Mouse (Mus musculus) kidney, postnatal 25 days (tissue): ENCODE measurements around the gene Cbx8.

ENCODE experiments used
- DNase-seq, 2 experiments: peaks; one replicate each; pipeline ENCODE4 v3.0.0; 2021; ENCODE audit warnings: mixed read lengths in 2 of 2

Gene Cbx8

DNA sequence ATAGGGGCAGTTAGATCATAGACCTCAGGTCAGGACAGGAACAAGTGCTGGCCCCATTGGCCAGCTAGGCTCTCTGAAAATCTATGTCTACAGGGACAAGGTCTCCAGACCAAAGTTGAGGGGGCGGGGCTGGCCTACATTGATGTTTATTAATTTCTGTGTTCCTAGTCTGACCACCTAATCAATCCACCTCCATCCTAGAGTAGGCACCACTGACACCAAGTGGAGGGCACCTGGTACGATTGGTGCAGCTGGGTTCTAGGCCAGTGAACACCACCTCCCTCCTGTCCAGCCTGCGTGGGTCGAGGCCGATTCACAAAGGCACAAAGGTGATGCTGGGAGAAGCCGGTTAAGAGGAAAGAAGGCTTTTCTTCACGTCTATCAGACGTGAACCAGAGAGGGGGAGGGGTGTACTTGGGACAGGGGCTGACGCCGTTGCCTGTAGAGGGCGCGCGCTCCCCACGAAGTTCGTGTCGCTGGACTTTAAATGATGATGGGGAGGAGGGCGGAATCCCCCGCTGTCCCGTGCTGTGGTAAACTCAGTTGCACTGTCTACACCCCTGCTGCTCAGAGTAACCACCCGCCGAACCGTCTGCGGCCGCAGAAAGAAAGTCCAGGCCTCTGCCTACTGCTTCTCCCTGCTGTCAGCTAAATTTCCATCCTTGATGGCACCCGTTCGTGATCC lies 6.8 kb downstream of the Cbx8 start:
- peak; percentile 90 to 92 for DNase-seq

DNA sequence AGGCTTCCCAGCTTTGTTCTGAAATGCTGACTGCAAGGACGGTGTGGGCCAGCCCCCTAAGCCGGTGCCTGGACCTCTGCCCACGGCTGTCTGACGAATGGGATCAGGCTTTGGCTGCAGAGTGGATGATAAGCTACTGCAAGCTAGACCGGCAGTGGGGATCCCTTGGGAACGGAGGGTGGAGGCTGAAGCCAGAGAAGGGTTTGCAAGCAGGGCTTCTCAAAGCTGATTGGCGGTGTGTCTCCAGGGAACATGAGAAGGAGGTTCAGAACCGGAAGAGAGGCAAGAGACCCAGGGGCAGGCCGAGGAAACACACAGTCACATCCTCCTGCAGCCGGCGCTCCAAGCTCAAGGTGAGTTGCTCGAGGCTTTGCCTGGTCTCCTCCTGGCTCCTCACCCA lies 14.6 kb downstream of the Cbx8 start:
- DNase-seq = peak; percentile 43 to 76

DNA sequence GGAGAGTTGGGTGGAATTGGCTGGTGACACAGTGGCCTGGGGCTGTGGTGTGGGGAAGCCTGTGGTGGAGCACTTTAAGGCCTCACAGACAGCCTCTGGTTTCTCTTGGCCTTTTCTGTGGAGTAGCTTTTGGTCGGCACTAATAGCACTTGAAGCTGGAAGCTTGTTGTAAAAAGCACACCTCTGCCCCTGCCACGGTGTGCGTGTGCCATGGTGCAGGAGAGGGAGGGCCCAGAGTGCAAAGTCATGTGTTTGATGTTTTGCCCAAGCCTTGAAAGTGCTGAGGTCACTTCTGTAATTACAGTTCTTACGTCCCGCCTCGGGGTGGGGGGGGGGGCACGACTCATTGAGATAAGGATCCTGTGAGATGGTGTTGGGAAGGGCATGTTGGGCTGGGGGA lies 16.5 kb downstream of the Cbx8 start:
- peak; percentile 34 to 62 for DNase-seq

DNA sequence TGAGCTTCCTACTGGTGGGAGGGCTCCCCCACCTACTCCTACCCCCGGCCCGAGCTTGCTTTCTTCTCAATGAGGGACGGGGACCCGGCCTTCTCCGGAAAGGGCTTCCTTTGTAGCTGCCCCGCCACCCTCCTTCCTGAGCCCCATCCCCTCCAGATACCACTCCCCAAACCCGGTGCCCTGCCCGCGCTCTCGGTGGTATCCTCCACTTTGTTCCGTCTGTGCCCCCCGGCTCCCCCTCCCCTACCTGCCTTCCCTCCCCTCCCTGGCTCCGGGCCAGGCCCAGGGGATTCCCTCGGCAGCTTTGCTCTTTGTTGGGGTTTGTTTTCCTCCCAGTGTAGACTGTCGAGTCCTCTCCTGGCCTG lies 17.2 kb downstream of the Cbx8 start:
- no peak for DNase-seq

DNA sequence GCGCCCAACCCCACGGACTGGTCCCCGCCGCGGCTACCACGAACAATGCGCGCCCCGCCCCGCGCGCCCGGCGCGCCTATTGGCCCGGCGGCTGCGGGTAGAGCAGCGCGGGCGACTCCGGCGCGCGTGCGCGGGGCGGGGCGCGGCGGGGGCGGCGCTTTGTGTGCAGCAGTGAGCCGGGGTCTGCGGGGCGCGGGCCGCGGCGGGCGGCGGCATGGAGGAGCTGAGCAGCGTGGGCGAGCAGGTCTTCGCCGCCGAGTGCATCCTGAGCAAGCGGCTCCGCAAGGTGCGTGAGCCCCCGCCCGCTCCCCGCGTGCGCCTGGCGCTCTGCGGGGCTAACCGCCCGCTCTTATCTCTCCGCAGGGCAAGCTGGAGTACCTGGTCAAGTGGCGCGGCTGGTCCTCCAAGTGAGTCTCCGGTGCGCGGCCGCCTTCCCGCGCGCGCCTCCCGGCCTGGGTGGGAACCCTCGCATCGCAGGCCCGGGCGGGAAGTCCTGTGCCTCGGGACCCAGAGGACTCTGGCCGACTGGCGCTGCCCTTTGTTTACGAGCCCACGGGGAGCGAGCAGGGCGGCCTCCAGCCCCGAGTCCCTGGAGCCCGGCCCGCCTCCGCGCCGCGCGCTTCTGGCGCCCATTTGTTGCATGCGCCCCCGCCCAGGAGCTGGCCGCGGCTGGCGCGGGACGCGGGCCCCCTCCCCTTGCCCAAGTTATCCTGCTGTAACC lies 17.7 kb downstream of the Cbx8 start, which contains the start of gene Cbx2:
TSS of gene Cbx2 (plus strand) at position 68 of the 721 bp plus-strand sequence.
- peak; percentile 88 to 95 for DNase-seq

DNA sequence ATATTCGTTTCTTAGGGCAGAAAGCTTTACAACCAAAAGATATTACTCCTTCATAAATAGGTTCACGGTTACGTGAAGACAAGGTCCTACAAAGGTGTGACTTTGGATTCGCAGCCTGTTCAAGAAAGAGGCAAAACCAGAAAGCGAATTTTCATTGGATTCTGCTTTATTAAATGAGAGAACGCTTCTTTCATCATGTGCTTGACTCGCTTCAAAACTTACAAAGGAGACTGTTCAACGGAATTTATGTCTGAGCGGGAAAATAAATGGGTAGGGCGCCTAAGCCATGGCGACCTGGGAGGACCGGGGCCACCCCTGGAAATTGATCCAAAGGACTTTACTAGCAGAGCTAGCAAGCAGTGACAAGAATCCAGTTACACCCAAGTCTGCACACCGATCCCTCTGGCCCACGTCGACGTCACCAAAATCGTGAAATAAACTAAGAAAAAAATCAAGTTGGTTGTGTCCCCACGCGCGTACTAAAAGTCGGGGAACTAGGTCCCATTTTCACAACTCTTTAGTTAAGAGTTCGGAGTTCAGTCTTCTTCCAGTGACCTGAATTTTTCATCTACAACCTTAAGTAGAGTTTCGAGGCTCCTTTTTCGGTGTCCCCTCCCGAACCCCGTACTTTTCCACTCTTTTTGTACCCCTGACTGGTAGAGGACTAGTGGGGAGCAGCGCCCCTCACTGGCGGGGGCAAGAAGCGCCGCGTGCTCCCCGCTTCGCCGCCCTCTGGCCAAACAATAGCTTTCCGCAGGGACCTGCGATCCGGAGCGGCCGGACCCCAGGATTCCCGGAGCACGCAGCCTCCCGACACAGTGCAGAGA lies 18.5 kb downstream of the Cbx8 start:
- DNase-seq = no peak

DNA sequence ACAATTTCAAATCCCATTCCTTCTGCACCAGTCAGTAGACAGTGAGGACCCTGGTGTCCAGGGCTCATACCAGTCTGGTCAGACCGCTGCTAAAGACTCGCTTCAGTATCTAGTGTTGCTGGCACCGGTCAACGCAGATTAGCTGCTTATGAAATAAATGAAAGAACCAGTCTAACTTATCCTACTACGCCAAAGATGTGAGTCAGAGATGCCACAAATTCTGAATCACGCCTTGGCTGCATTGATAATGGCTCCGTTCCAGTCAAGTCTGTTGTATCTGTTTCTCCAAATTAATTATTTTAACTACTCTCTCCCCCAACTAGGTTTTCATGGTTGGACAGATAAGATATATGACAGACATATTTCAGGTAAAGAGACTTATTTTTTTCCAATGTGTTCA lies 19.6 kb downstream of the Cbx8 start:
- DNase-seq = no peak

DNA sequence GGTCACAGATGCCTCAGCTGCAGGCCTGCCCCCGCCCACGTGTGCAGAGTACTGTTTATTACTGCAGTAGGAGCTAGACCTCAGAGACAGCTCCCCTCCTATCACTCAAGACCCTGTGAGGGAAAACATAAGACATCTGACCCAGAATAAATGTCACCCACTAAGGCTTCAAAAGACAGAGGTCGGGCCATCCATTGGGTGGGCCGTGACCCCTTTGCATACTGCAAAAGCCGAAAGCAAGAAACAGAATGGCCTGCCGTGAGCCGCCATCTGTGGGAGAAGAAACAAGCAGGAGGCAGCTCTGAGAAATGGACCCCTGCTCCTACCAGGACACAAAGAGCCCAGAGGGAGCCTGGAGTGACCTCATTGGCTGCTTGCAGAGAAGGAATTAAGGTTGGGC lies 23.3 kb downstream of the Cbx8 start:
- DNase-seq = no peak

DNA sequence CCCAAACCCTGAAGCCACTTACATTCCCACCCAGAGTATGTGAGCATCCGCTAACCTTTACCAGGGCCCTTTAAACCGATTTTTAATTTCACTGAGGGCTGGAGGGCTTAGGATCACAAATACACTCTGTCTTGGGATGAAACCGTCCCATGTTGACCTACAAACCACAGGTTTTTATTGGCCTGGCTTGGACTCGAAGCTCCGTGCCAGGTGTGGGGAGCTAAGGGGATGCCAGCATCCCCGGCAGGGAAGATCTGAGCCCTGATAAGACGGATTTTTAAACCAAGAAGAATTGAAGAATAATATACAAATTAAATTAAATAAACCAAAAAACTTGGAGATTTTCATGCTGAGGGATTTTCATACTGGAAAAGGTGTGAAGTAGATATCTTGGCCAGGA lies 26.3 kb downstream of the Cbx8 start:
- DNase-seq = no peak

DNA sequence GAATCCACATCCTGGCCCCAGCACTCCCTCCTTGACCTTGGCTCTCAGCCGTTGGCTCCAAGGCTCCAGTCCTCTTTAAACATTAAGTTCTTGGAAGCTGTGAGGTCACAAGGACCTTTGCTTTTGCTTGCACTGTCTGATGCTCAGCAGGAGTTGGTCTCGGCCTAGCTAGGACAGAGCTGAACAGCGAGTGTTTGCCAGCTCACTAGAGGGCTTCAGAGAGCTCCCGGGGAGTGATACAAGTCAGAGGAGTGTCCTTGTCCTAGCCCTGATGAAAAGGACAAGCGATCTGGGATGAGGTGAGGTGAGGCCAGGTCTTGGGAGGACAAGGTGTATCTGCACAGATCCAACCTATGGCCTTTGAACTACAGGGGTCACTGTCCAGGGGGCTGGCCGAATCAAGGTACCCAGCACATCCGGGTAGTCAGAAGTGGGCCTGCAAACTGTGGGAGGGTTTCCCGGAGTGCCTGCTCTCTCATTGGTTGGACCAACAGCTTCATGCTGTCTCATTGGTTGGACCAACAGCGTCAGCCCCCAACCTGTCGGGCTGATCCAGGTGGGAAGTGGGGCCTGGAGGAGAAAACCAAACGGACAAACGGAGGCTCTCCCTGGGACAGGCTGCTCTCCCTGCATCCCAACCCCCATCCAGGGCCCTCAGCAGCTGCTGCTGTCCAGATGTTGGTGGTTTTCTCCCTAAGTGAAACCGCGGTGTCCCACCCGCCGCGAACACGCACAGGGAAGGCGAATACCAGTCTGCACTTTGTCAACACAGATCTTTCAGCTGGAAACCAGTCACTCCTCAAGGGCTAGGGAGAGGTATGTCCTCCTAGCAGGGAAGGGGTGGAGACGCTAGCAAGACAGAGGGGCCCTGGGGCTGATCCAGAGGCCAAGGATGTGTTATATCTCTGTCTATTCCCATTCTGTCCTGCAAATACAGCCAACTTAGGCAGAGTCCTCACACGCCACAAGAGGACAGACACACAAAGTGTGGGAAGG lies 33.0 kb downstream of the Cbx8 start:
- peak; percentile 68 to 89 for DNase-seq

DNA sequence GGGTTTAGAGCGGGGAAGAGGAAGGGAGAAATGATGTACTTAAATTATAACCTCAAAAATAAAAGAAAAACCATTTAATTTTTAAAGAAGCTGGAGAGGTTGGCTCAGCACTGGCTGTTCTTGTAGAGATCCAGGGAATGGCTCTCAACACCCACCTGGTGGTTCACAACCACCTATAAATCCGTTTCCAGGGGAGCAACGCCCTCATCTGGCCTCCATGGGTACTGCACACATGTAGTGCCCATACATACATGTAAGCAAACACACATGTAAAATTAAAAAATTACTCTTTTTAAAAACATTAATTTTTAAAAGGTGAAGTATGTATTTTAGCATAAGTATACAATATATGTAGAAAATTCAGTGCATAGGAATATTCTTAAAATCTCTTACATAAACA lies 34.3 kb downstream of the Cbx8 start:
- no peak for DNase-seq

DNA sequence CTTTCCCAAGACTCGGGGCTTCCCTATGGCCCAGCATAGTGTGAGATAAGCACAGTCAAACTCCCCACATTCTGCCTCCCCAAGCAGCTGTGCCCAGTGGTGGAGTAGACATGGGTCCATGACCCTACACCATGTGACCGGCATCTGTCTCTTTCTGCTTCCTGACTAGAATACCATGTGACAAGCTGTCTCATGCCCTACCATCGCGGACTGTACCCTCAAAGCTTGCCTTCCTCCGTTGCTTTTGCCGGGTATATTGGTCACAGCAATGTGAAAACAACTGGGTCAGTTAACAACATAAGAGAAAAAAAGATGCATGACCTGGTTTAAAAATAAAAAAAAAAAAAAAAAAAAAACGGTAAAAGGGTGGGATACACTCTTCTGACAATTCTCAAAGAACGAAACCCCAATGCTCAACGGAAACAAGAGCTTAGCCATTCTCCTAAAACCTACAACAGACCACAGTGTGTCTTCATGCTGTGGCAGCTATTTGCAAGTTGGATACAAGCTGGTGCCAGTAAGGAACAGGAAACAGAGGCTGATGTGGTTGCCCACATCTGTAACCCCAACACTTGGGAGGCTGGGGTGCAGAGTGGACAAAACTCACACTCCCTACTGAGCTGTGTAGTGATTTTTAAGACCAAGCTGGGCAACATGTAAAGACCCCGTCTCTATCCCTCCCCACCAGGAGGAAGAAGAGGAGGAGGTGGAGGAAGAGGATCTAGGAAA lies 35.1 kb downstream of the Cbx8 start:
- no peak for DNase-seq

DNA sequence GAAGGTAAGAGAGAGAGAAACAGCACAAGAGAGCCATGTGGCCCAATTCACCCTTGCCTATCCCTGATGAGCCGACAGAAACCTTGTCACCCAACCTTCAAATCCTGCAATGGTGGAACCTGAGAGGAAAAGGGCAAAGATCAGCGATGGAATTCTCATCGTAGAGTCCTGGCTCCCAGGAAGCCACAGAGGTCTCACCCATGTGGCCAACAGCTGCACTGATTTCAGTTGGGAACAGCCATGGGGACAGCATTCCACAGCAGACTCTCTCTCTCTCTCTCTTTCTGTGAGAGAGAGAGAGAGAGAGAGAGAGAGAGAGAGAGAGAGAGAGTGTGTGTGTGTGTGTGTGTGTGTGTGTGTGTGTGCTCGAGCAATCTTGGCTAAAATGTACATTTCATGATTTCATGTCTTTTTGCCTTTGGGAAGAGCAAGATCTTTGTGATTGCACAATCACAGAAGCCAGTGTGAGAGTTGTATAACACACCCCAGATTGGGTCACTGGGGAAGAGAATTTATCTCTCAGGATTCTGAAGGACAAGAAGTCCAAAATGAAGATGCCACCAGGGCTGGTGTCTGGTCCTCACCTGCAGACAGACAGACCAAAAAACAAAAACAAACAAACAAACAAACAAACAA lies 39.2 kb downstream of the Cbx8 start:
- DNase-seq = no peak

DNA sequence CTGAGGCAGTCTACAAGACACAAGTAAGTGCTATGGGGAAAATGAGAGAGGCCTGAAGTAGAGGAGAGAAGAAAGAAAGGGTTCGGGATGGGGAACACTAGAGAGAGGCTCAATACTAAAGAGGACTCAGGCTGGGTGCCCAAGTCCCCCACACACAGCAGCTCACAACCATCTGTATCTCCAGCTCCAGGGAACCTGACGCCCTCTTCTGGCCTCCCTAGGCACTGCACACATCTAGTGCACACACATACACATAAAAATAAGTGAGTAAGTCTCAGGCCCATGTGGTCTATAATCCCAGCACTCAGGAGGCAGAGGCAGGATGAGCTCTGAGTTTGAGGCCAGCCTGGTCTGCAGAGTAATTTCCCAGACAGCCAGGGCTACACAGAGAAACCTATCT lies 39.9 kb downstream of the Cbx8 start:
- DNase-seq = no peak

DNA sequence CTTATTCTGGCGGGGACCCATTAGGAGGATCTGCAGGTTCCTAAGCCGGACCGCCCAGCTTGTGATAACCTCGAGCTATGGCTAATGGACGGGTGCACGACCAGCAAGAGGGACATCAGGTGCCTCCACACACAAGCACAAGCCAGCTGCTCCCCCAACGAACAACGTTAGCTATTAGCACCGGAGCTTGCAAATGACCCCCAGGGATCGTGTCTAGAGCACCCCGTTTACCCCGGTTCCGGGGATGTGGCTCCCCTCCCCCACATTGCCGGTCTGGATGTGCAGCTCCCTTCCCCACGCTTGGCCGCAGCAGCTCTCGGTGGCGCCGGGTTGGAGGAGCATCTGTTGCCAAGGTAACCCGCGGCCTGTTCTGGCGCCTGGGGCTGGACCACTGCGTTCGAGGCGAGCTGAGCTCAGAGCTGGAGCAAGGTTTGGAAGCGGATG lies 41.4 kb downstream of the Cbx8 start:
- DNase-seq = no peak

DNA sequence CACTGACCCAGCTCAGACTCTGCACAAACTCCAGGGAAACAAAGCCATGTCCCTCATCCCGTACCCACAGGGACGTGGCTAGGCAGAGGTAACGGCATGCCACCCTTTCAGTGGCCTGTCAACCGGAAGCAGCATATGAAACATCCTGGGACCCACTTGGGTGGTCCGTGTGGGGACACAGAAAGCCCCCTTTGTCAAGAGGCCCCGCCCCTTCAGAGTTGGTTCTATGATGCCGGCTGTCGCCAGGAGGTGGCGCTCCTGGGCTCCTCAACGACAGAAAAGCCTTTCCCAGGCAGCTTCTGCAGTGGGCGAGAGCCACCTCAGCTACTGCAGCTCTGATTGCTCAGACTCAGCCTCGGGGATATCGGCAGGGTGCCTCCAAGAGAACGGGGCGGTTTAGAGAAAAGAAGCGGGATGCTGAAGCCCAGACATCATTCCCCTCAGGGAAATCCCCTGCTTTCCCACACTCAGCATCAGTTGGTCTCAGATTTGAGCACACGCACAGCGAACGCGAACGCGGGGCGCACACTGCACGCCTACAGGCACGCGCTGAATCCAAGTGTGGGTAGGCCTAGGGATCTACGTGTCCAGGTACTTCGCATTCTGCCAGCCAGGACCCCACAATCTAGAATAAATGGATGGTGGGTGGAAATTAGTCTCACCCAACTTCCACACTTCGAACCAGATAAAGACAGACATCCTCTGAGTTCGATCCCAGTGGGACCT lies 42.1 kb downstream of the Cbx8 start:
- DNase-seq = peak; percentile 76 to 81

DNA sequence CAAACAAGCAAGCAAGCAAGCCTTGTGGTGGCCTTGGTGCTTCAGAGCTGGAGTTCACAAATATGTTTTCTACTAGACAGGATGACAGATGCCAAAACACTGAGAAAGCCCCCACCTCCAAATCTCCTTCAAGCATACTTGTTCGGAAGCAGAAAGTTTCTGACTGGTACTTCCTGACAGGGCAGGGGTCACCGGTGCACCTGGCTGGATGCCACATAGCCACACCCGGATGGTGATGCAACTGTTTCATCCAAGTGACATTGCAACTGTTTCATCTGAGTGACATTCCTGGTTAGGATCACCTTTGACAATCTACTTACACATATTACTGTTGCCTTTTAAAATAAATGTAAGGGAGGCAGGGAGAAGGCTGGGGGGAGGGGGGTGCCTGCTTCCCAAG lies 43.6 kb downstream of the Cbx8 start:
- DNase-seq = no peak

DNA sequence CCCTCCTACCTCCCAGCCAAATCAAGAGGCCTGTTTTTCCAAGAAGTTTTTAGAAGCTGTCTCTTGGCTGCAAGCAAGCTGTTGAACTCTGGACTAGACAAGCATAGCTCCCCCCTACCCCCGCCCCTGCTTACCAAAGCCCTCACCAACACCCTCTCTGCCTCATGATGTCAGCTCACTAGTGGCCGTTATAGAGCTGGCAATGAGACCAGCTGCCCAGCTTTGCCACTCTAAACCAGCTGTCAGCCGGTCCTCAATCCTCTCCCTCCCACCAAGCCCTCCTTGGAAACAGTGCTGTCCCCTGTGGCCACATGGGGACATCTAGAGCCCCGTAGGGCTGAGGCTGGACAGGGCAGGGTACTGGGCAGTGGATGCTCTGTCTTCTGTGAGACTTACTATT lies 45.3 kb downstream of the Cbx8 start:
- no peak for DNase-seq

DNA sequence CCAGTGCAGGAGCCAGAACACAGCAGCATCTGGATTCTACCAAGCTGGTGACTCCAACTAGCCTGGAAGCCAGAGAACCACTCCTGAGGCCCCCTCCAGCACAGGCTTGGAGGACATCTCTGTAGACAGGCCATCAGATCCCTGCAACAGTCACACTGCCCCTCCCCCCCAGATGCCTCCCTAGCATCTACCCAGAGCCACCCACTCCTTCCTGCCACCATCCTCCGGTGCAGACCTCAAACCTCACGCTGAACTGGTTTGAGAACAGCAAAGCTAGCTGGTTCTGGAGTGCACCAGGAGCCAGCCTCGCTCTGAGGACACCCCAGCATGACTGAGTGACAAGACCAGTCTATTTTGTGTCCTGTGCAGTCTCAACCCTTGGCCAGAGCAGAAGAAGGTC lies 48.0 kb downstream of the Cbx8 start:
- no peak for DNase-seq

DNA sequence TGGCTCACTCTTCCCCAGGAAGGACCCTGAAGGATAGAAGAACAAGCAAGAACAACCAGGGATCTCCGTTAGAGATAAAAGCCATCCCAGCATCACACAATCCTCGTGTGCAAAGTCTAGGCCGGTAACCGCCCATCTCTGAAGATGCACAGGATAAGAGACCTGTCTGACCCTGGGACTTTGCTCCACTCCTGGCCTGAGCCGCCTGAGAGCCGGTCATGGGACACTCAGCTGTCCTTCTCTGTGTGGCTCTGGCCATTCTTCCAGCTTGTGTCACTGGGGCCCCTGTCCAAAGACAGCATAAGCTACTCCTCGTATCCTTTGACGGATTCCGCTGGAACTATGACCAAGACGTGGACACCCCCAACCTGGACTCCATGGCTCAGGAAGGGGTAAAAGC lies 52.8 kb downstream of the Cbx8 start, which contains the start of gene Enpp7:
TSS of gene Enpp7 (plus strand) at position 190 of the 400 bp plus-strand sequence.
- peak; percentile 27 to 74 for DNase-seq
